Mouse (Mus musculus) thymus, postnatal 25 days (tissue): Measurements from ENCODE around the gene Lhpp.

Experiments used
- DNase-seq: peaks from one replicate; pipeline ENCODE4 v3.0.0; 2022

The Lhpp gene

DNA sequence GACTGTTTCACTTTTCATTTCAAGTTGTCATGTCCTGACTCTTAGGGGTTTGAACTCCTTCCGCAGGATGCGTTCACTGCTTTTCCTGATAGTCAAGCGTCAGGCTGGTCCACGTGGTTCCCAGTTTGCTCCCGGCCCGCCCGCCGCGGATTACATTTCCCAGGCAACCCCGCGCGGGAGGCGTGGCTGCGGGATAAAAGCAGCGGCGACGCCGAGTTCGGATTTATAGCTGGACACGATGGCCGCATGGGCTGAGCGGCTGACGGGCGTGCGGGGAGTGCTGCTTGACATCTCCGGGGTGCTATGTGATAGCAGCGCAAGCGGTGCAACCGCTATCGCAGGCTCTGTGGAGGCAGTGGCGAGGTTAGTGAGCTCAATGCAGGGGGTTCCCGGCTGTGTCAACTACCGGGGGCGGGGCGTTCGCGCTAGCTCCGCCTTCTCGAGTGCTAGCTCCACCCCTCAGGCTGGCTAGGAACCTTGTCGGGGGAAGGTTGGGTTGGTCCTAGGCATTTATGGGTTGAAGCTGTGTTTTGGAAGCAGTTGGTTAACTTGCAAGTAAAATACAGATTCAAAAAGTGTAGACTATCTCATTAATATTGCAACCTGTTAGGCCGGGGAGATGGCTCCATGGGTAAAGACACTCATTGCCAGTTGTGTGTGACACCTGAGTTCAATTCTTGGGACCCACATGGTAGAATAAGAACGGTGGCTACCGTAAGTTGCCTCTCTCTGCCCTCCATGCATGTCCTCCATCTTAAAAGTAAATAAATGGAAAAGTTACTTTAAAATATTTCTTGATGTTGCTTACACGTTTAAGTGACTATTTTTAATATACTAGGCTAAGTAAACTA lies at the start of gene Lhpp:
Lhpp (plus strand) TSS at position 171 of the 851 bp plus-strand sequence.
- peak; percentile 73 for DNase-seq

DNA sequence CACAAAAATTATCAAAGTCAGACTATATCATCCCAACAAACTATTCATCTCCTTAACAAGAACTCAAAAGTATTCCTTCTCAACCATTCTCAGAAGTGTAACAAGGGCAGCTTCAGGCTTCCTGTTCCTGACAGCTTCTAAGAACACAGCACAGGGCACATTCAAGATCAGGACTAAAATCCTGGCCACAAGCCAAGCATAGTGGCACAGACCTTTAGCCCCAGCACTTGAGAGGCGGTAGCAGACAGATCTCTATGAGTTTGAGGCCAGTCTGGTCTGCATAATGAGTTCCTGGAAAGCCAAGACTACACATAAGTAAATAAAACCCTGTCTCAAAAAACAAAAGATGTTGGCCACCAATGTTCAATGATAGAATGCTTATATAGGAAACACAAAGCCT lies 44.6 kb upstream of the Lhpp start:
- DNase-seq = no peak

DNA sequence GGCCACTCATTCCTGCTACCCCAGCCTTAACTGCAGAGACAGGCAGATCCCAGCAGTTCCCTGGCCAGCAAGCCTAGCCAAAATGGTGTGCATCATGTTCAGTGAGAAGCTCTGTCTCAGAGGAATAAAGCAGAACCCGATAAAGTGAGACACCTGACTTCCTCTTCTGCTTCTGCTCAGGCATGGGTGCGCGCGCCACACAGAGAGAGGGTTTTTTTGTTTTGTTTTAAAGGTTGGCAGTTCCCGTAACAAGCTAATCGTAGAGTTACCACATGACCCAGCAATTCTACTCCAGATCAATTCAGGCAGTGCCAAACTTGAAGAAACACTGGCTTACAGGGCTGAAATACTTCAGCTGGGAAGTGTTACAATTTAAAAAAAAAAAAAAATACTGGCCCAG lies 41.6 kb upstream of the Lhpp start:
- DNase-seq = peak; percentile 53

DNA sequence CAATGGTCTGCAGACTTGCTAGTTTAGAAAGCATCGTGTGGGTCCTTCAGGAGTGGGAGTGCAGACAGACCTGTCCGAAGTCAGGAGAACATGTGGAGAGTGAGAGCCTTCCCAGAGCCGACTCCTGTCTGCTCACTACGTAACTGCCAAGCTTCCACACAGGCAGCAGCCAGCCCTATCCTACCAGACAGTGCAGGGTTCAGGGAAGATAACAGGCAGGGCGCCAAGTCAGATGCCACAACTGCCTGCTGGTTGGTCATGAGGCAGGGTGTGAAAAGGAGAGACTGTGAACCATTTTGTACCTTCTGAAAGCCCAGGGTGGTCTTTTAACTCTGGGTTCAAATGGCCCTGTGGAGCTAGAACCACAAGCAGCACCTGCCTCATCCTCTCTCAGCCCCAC lies 40.4 kb upstream of the Lhpp start:
- no peak for DNase-seq

DNA sequence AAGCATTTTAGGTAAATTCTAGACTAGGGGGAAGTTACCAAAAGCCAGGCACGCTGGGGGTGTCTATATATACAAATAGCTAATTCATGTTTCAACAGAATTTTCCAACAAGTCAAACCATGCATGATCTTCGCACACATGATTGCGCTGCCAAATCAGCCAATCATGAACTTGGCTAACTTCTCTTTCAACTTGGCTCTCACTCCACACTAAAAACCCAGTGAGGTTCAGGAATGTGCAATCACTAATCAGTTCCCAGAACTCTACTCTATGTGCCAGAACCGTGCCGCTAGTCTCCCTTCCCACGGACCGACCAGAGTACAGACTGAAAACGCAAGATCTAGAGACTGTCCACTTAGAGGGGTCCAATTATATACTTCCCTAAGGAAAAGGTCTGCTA lies 39.0 kb upstream of the Lhpp start:
- no peak for DNase-seq

DNA sequence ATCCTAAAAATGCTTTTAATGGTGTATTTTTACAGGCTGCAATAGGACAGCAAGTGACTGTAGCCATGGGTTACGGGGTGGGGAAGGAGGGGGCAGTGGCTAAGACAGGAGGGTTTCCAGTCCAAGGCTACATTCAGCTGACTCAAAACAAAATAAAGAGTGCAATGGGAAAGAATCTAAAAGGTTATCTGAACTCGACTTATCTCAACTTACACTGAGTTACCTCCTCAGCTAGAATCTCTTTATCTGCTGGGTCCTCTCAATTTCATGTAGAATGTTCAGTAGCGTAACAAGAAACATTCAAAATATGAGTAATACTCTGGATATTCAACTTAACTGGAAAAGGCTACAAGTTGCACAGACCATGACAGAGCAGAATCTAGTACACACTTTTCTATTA lies 37.7 kb upstream of the Lhpp start:
- DNase-seq = no peak

DNA sequence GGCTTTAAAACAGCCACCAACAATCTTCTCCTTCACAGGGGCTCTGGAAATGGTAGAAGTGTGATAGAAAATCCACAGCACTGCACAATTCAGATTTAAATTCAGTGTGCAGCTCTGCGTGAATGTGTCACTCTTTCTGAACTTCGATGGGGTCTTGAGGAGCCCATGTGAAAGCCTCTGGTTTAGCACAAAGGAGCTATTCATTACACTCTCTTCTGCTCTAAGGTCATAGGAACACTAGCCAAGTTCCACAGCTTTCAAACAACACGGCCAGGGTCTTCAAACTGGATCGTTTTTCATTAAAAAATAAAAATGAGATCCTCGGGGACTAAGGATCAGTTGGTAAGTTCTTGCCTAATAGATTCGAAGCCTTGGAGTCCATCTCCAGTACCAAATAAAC lies 37.2 kb upstream of the Lhpp start:
- DNase-seq = no peak

DNA sequence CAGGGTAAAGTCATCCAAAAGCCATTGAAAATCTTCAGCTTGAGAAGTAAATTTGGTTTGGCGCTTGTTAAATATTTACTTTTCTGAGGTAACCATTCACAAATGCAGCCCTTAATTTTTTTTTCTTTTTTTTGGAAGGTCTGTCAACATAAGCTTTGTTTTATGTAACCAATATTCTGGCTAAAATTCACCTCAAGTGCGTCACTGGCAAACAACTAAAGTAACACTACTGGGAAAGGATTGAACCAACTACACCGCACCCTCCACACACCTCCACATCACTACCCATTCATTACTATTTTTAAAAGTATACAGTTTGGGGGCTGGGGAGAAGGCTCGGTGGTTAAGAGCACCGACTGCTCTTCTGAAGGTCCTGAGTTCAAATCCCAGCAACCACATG lies 35.8 kb upstream of the Lhpp start:
- DNase-seq = no peak

DNA sequence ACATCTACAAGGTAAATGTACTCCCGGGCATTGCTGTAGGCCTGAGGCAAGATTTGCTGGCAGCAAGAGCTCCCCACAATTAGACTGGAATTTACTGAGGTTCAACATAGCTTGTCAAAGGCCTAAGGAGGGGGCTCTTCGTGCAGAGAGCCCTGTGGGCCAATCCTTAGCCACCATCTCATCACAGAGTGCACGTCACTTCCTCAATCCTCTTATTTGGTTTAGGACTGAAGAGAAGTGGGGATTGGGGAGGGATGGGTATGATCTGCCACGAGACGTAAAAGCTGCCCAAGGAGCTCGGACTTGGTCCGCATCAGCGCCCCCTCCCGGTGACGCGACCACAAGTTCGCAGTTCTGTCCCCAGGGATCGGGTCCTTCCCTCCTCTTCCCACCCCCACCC lies 34.8 kb upstream of the Lhpp start:
- DNase-seq = peak; percentile 81

DNA sequence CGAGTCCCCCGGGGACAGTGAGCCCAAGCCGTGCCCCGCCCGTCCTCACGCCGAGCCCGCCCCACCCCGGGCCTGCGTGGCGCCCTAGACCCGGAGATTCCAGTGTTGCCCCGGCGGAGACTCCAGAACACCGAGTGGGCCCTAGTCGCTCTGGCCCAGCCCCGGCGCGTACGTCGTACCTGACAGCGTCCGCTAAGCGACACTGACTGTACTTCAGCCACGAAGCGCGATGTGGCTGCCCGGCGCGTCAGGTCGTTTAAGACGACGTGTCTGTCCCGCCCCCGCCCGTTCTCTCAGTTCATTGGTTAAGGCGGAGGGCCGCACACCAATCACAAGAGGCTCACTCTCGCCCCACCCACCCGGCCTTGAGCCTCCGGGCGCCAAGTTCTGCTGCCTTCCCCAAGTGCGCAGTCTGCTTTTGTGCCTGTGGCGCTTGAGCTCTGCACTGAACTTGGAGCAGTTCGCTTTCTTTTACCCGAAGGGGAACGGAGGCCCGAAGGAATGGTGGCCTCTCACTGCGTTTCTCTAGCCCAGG lies 34.3 kb upstream of the Lhpp start, which contains the start of gene Oat:
Oat (minus strand) TSS at position 283 of the 535 bp plus-strand sequence.
- DNase-seq = peak; percentile 96

DNA sequence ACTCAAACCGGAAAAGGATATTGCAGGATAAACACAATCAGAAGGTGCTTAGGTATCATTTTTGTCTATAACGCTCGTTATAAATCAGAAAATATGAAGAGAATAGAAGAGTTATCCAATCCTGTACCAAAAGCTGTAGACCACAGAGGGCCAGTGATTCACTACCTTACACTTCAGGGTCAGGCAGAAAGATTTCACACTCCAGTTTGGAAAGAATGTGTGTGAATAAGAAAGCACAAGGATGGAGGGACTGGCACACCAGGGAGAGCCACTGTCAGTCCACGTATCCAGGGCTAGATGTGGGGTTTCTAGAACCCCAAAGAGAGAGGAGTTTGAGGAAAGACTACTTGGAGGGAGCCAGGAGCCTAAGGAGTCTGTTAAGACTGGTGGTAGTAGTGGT lies 33.5 kb upstream of the Lhpp start:
- DNase-seq = no peak

DNA sequence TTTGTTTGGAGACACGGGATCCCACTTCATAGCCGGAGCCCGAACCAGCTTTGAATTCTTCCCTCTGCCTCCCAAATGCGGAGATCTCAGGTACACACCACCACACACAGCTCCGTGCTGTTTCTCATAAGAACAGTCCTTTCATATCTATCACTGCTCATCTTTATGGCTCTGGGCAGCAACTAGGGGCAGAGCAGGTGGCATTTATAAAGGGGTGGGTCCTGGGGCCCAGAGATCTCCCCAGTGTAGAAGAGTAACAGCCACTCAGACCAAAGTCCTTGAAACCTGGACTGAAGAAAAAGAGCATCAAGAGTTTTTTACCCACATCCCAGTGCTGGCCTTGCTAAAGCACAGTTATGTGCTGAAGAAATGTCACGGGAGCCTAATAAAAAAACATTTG lies 29.9 kb upstream of the Lhpp start:
- no peak for DNase-seq

DNA sequence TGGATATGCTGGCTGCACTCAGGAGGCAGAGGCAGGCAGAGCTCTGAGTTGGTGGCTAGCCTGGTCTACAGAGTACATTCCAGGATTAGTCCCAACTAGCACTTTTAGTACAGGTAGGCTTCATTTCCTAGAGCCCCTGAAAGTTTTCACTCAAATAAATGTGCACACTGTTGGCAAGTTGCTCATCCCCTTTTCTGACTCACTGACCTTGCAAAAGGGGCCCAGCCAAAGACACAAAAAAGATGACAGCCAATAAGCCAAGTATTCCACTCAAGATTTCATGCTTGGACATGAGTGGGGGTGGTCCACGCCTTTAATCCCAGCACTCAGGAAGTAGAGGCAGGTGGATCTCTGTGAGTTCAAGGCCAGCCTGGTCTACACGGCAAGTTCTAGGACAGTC lies 29.0 kb upstream of the Lhpp start:
- DNase-seq = no peak

DNA sequence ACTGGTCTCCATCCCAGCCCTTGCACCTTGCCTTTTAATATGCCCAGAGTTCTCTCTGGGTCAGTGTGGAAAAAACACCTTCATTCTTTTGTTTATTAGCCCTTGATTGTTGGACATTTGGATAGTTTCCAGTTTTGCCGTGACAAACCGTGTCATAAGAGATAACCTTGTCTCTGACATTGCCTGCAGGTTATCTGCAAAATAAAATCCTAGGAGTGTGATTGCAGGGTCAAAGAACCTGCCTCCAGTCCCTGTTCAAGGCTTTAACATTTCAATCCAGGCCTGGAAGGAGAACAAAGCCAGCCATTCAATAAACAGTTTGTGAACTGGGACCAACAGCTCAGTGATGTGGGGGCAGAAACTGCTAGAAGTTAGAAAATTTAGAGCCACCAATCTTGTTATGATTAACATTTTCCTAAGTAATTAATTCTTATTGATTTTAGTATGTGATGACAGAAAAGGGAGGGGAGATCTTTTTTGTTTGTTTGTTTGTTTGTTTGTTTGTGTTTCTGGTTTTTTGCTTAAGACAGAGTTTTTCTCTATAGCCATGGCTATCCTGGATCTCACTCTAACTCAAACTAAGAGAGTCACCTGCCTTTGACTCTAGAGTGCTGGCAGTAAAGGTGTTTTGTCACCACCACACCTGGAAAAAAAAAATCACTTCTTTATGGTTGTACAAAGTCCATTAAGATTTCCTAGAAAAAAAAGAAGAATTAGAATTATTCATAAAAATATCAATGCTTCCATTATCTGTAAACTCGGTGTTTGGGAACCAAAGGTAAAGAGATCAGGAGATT lies 24.5 kb upstream of the Lhpp start:
- no peak for DNase-seq

DNA sequence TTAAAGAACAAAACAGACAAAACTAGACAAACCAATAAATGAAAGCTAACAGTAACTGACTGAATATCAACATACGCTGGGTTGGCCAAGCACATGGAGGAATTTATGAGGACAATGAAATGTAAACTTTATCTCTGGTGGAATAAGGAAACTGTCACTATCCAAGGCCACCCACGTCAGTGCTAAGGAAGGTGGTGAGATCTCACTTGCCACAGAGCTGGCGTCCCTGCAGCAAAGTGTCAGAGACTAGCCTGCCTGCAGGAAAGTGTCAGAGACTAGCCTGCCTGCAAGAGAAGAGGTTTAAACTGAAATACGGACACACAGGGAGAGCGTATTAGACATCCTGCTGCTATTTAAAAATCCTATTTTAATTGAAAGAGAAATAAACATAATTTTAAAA lies 23.3 kb upstream of the Lhpp start:
- no peak for DNase-seq

DNA sequence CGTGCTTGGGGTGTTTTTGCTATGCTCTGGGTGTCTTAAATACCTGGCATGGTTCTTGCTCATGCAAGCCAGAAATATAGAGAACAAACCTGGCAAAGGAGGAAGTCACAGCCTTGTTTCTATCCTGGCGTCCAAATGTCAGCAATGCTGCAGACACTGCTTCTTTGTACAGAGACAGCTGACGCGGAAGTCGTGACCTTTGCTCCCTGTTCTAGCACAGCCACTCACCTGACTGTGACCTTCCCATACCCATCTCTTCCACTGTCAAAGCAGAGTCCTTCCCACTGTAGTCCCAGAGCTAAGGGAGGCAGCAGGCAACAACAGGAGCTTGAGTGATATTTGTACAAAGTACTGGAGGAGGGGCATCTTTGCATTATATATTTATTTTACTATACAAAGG lies 20.8 kb upstream of the Lhpp start:
- DNase-seq = no peak

DNA sequence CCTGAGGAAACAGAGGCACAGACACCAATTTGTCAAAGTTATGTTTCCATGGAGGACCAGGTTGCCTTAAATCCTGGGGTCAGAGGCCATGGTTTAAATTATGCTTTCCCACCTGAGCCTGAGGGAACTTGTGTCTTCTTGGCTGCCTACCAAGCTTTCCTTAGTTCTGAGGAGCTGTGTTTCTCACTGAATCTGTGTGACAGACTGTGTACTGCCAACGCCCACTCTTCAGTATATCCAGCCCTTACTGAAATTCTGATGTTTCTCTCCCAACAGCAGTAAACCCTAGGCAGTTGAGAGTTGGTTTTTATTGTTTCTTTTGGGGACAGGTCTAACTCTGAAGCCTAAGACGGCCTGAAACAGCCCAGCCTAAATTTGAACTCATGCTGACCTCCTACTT lies 16.7 kb upstream of the Lhpp start:
- no peak for DNase-seq

DNA sequence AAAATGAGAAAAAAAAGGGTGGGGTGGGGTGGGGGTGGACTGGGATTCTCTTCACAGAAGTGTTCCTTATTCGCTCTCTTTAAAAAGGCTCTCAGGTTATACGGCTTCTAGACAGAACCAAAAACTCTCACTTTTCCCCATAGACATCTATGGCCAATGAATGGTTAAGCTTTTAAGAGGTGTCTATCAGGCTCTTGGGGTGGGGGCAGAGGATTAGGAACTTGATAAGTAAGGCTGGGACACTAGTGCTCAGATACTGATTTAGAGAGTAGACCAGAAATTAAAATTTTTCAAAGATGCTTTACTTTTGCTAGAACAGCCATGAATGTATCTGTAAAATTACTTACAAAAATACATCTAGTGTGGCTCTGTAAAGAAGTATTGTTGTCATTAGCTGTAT lies 16.1 kb upstream of the Lhpp start:
- no peak for DNase-seq

DNA sequence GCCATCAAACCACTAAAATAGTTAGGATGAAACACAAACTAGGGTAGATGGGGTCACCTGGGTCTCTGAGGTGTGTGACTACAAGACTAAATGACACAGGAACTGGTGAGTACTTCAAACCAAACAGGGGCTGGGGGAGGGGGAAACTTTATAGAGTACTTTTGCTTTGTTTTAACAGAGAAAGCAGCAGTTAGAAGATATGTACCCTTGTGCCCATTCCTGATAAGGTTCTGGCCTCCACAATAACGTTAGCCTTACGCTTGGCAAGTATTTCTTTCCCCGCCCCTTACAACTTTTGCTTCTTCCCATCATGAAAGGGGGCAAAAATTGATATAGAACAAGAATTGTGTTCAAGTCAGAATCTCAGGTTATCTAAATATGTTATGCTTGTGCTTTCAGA lies 14.7 kb upstream of the Lhpp start:
- DNase-seq = no peak

DNA sequence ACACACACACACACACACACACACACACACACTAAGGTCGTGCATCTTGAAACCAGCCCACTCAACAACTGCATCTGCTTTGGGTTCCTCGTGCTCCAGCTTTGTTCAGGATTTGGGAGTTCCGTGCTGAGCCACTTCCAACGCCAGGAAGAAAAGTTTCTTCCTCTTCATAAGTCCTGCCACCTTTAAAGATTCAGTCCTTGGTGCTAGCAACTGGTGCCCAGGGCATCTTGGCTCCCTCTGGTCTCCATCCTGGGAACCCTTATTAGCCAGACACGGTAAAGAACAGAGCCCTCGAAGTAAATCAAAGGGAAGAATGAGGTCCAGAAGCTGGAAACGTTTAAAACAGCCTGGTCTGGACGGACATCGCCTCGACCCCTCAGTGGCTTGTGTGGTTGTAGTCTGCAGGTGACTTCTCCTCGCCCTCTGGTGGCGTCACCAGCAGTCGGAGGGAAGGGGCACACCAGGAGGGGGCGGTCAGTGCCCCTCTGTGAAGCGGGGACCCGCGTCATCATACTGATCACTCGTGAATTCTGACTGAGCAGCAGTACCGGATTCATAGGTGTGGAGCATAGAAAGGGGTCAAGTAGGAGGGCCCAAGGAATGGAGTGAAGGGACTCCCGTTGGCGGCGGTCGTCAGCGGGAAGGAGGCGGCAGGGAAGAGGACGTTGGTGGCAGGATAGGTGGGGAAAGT lies 13.7 kb upstream of the Lhpp start:
- no peak for DNase-seq

DNA sequence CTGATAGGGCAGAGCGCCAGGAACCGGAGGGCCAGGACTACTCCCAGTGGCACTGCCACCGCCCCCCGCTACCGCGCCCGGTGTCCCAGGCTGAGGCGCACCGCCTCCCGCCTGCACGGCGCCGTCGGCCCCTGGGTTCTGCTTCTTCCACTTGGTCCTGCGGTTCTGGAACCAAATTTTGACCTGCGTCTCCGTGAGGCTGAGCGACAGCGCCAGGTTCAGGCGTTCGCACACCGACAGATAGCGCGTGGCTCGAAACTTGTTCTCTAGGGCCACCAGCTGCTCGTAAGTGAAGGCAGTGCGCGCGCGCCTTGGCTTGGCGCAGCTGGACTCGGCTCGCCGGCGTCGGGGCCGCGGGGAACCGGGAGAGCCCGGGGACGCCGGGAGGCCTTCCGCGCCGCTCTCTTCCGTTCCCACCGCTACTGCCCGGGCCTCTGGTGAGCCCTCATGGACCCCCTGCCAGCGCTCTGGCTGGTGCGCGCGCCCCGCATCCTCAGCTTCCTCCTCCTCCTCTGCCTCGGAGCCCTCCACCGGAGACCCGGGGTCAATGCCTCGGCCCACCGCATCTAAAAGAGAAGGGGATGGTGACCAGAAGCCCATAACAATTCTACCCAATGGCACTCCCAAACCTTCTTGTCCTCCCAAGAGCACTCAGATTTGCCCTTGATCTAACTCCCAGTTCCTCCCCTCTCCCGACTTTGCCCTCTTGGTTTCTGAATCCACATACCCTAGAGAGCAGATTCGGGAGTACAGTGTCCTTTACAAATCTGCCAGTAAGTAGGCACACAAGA lies 13.0 kb upstream of the Lhpp start:
- DNase-seq = no peak
